Mouse (Mus musculus) liver, adult 2 months (tissue): Measurements from ENCODE around the gene Adi1.

ENCODE experiments used
- CTCF ChIP-seq: fragments of 200-500 bp; IDR thresholded peaks from 2 replicates; pipeline ENCODE4 v1.5.1; 2011; ENCODE audit warnings: low read depth, low read length, control low read depth
- POLR2A ChIP-seq: fragments of 200-500 bp; IDR thresholded peaks from 2 replicates; pipeline ENCODE4 v1.6.1; 2011; ENCODE audit warnings: low read length, control low read depth; ENCODE audit not compliant: insufficient read depth; ENCODE audit errors: extremely low read depth

DNA sequence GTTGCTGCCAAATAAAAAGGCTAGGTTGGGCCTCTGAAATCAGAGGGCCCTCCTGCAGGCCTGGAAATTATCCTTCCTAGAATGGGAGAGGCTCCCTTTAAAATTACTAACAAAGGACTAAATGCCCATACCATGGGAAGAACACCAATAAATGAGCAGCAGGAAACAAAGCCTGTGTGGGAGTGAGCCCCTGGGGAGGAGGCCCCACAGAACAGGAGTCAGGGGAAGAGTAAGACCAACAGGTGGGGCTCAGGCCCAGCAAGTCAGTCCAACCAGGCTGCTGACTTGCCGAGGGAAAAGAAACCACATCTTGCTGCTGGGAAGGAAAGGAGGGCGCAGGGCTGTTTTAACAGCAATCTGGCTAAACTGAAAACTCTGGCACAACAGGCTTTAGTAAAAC, 42.0 kb downstream of the Adi1 start:
- TF ChIP-seq CTCF = no peak
- no peak for TF ChIP-seq POLR2A
